Mouse (Mus musculus) urinary bladder, adult 2 months (tissue): Measurements from ENCODE around the gene Ece1. TPM values are rescaled to one million over a fixed set of nuclear protein-coding genes. Genes with fewer than 3 reads are reported as not detected.

Experiments used
- polyA plus RNA-seq: library from polyadenylated mRNA; depleted of rRNA; stranded (reverse); fragments of >200 nt; gene quantifications from 2 replicates; pipeline ENCODE4 v1.2.3, GENCODE M21; 2012; rRNA removed

Ece1 gene
- polyA plus RNA-seq, 1 experiment: 30.0 TPM

Other genes starting within 250 kb of the Ece1 start
- 51.1 and 66.6 TPM in 2 replicates for gene Rap1gap, start 197.5 kb upstream of the Ece1 start, polyA plus RNA-seq
- gene Alpl, start 65.9 kb upstream of the Ece1 start, polyA plus RNA-seq: 96.6 and 104 TPM in 2 replicates
- 64.2 and 64.6 TPM in 2 replicates for gene Eif4g3, start 130.8 kb downstream of the Ece1 start, polyA plus RNA-seq